Mouse (Mus musculus) limb, embryonic 13.5 days (tissue): Measurements from ENCODE around the gene Slc2a5. TPM values are rescaled to one million over a fixed set of nuclear protein-coding genes. Genes with fewer than 3 reads are reported as not detected.

Source experiments
- ATAC-seq: fragments of 200-750 bp; cut with Nextera tagmentation; 2 replicates; pipeline ENCODE4 v1.8.0; 2017; ENCODE audit warnings: low read depth, moderate number of reproducible peaks, moderate TSS enrichment; ENCODE audit not compliant: low FRiP score
- H3K27ac ChIP-seq: fragments of 300-500 bp; sonication (generic); 2 replicates; pipeline ENCODE4 v1.5.1; 2015; ENCODE audit warnings: inconsistent platforms, mild to moderate bottlenecking, moderate library complexity
- H3K27me3 ChIP-seq: fragments of 300-500 bp; sonication (generic); 2 replicates; pipeline ENCODE4 v1.6.1; 2015; ENCODE audit warnings: mild to moderate bottlenecking, inconsistent platforms
- H3K36me3 ChIP-seq: fragments of 300-500 bp; sonication (generic); 2 replicates; pipeline ENCODE4 v1.6.1; 2015; ENCODE audit warnings: inconsistent platforms, mild to moderate bottlenecking, moderate library complexity
- H3K4me1 ChIP-seq: fragments of 300-500 bp; sonication (generic); 2 replicates; pipeline ENCODE4 v1.6.1; 2015; ENCODE audit warnings: inconsistent platforms
- H3K4me2 ChIP-seq: fragments of 300-500 bp; sonication (generic); replicated peaks from 2 replicates; pipeline ENCODE4 v1.6.1; 2015; ENCODE audit warnings: inconsistent platforms, mild to moderate bottlenecking, moderate library complexity
- H3K4me3 ChIP-seq: fragments of 300-500 bp; sonication (generic); 2 replicates; pipeline ENCODE4 v1.5.1; 2015; ENCODE audit warnings: moderate library complexity, mild to moderate bottlenecking, inconsistent platforms
- H3K9ac ChIP-seq: fragments of 300-500 bp; sonication (generic); 2 replicates; pipeline ENCODE4 v1.6.1; 2015; ENCODE audit warnings: mild to moderate bottlenecking, inconsistent platforms
- H3K9me3 ChIP-seq: fragments of 300-500 bp; sonication (generic); 2 replicates; pipeline ENCODE4 v1.6.1; 2016; ENCODE audit warnings: inconsistent platforms
- WGBS: fragments of 180-500 bp; shearing (Covaris S2); methylation state at CpG from one replicate; pipeline ENCODE4 v1.1.7; 2015; 5-methylcytosine and 5-hydroxymethylcytosine counted together
- polyA plus RNA-seq: library from polyadenylated mRNA; unstranded; fragments of >200 nt; fragmentation: Nextera tagmentation; extraction: Ambion mirVana; gene quantifications from 2 replicates; pipeline ENCODE4 v1.2.1, GENCODE M21; 2015

The Slc2a5 gene
- polyA plus RNA-seq, 1 experiment from 2014 or later: 2.2 TPM

GRCm38 (mm10) chr4:150130661-150131060, 11.6 kb downstream of the Slc2a5 start:
- no peak overlapping the region for H3K27ac ChIP-seq
- no peaks in the 10 kb centered on the region for H3K9me3 ChIP-seq
- no peaks in the 10 kb centered on the region for H3K36me3 ChIP-seq
- no peak overlapping the region for H3K4me3 ChIP-seq
- no peak for ATAC-seq
- H3K27me3 ChIP-seq: no peaks in the 10 kb centered on the region
- no peak overlapping the region for H3K9ac ChIP-seq
- WGBS: 50% methylated on average over 2 of the region's 2 CpGs
- H3K4me1 ChIP-seq: peaks cover 13% of the 10 kb centered on the region
- H3K4me2 ChIP-seq: no peak overlapping the region

GRCm38 (mm10) chr4:150132692-150133271, 13.7 kb downstream of the Slc2a5 start:
- H3K9ac ChIP-seq: 0 out of 2 replicates have a peak overlapping the region, but pooled peaks have one; percentile 19
- no peaks in the 10 kb centered on the region for H3K36me3 ChIP-seq
- H3K4me3 ChIP-seq: peak overlapping the region; percentile 27
- ATAC-seq: no peak
- no peaks in the 10 kb centered on the region for H3K9me3 ChIP-seq
- H3K27me3 ChIP-seq: no peaks in the 10 kb centered on the region
- WGBS: 29% methylated on average over 24 of the region's 24 CpGs
- no peak overlapping the region for H3K27ac ChIP-seq
- H3K4me2 ChIP-seq: peak overlapping the region; percentile 55
- H3K4me1 ChIP-seq: peaks cover 13% of the 10 kb centered on the region

GRCm38 (mm10) chr4:150135254-150135653, 16.2 kb downstream of the Slc2a5 start:
- Histone ChIP-seq H3K36me3 (no peaks in the 10 kb centered on the region), H3K4me3 (no peak overlapping the region), H3K9me3 (no peaks in the 10 kb centered on the region), H3K9ac (no peak overlapping the region), H3K4me1 (peaks cover 16% of the 10 kb centered on the region), H3K27me3 (no peaks in the 10 kb centered on the region), H3K27ac (no peak overlapping the region), H3K4me2 (no peak overlapping the region)
- ATAC-seq: no peak
- 83% methylated on average over 7 of the region's 7 CpGs for WGBS

- Histone ChIP-seq H3K27ac (no peak overlapping the region), H3K4me1 (peaks cover 16% of the 10 kb centered on the region), H3K36me3 (no peaks in the 10 kb centered on the region), H3K9me3 (no peaks in the 10 kb centered on the region), H3K4me2 (0 out of 2 replicates have a peak overlapping the region, but pooled peaks have one; percentile 23), H3K9ac (no peak overlapping the region), H3K4me3 (no peak overlapping the region), H3K27me3 (no peaks in the 10 kb centered on the region)
- WGBS: 7% methylated on average over 10 of the region's 10 CpGs
- ATAC-seq: no peak
Measured at GRCm38 (mm10) chr4:150136693-150137092, 17.6 kb downstream of the Slc2a5 start.

- H3K9ac ChIP-seq: no peak overlapping the region
- peak overlapping the region; percentile 57; the same call in 1 of the 2 replicates for H3K4me2 ChIP-seq
- H3K4me3 ChIP-seq: no peak overlapping the region
- no peaks in the 10 kb centered on the region for H3K9me3 ChIP-seq
- no peak overlapping the region for H3K27ac ChIP-seq
- H3K4me1 ChIP-seq: peaks cover 16% of the 10 kb centered on the region
- 82% methylated on average over 7 of the region's 7 CpGs for WGBS
- no peaks in the 10 kb centered on the region for H3K36me3 ChIP-seq
- ATAC-seq: no peak
- no peaks in the 10 kb centered on the region for H3K27me3 ChIP-seq
Measured at GRCm38 (mm10) chr4:150137368-150138083, 18.4 kb downstream of the Slc2a5 start.

GRCm38 (mm10) chr4:150138084-150138543, 19.0 kb downstream of the Slc2a5 start:
- Histone ChIP-seq H3K4me2 (peak overlapping the region; percentile 57), H3K36me3 (no peaks in the 10 kb centered on the region), H3K9me3 (no peaks in the 10 kb centered on the region), H3K27ac (no peak overlapping the region), H3K9ac (peak overlapping the region; percentile 55; the same call in 1 of the 2 replicates), H3K4me1 (peaks cover 11% of the 10 kb centered on the region), H3K27me3 (no peaks in the 10 kb centered on the region), H3K4me3 (peak overlapping the region; percentile 28)
- ATAC-seq: peak; percentile 52; the same call in 1 of the 2 replicates
- 19% methylated on average over 9 of the region's 9 CpGs for WGBS

- Histone ChIP-seq H3K4me1 (peaks cover 10% of the 10 kb centered on the region), H3K27ac (no peak overlapping the region), H3K27me3 (no peaks in the 10 kb centered on the region), H3K9me3 (no peaks in the 10 kb centered on the region), H3K4me2 (no peak overlapping the region), H3K4me3 (no peak overlapping the region), H3K36me3 (no peaks in the 10 kb centered on the region), H3K9ac (no peak overlapping the region)
- 70% methylated on average over 13 of the region's 13 CpGs for WGBS
- no peak for ATAC-seq
Measured at GRCm38 (mm10) chr4:150139090-150139489, 20.0 kb downstream of the Slc2a5 start.

GRCm38 (mm10) chr4:150140346-150140745, 21.3 kb downstream of the Slc2a5 start:
- Histone ChIP-seq H3K9me3 (no peaks in the 10 kb centered on the region), H3K27ac (no peak overlapping the region), H3K36me3 (no peaks in the 10 kb centered on the region), H3K9ac (no peak overlapping the region), H3K4me3 (no peak overlapping the region), H3K4me1 (peaks cover 10% of the 10 kb centered on the region), H3K4me2 (no peak overlapping the region), H3K27me3 (no peaks in the 10 kb centered on the region)
- no peak for ATAC-seq
- WGBS: 77% methylated on average over 7 of the region's 7 CpGs

GRCm38 (mm10) chr4:150144242-150144641, 25.2 kb downstream of the Slc2a5 start:
- no peaks in the 10 kb centered on the region for H3K4me1 ChIP-seq
- H3K4me3 ChIP-seq: no peak overlapping the region
- H3K9ac ChIP-seq: no peak overlapping the region
- no peak overlapping the region for H3K27ac ChIP-seq
- WGBS: 20% methylated on average over 12 of the region's 12 CpGs
- no peaks in the 10 kb centered on the region for H3K27me3 ChIP-seq
- H3K4me2 ChIP-seq: no peak overlapping the region
- H3K36me3 ChIP-seq: no peaks in the 10 kb centered on the region
- no peak for ATAC-seq
- H3K9me3 ChIP-seq: no peaks in the 10 kb centered on the region

- ATAC-seq: no peak
- H3K4me3 ChIP-seq: no peak overlapping the region
- H3K36me3 ChIP-seq: no peaks in the 10 kb centered on the region
- H3K4me2 ChIP-seq: no peak overlapping the region
- H3K4me1 ChIP-seq: no peaks in the 10 kb centered on the region
- 63% methylated on average over 4 of the region's 4 CpGs for WGBS
- no peak overlapping the region for H3K27ac ChIP-seq
- H3K9me3 ChIP-seq: no peaks in the 10 kb centered on the region
- no peaks in the 10 kb centered on the region for H3K27me3 ChIP-seq
- H3K9ac ChIP-seq: no peak overlapping the region
Measured at GRCm38 (mm10) chr4:150146286-150146685, 27.2 kb downstream of the Slc2a5 start.

- no peak overlapping the region for H3K9ac ChIP-seq
- no peak overlapping the region for H3K27ac ChIP-seq
- no peaks in the 10 kb centered on the region for H3K36me3 ChIP-seq
- H3K9me3 ChIP-seq: no peaks in the 10 kb centered on the region
- H3K4me2 ChIP-seq: no peak overlapping the region
- no peaks in the 10 kb centered on the region for H3K4me1 ChIP-seq
- H3K4me3 ChIP-seq: no peak overlapping the region
- no peaks in the 10 kb centered on the region for H3K27me3 ChIP-seq
- ATAC-seq: no peak
- WGBS: 78% methylated on average over 7 of the region's 7 CpGs
Measured at GRCm38 (mm10) chr4:150151045-150151444, 32.0 kb downstream of the Slc2a5 start.

- Histone ChIP-seq H3K36me3 (no peaks in the 10 kb centered on the region), H3K27me3 (no peaks in the 10 kb centered on the region), H3K9me3 (no peaks in the 10 kb centered on the region), H3K4me3 (no peak overlapping the region), H3K9ac (no peak overlapping the region), H3K27ac (no peak overlapping the region), H3K4me2 (no peak overlapping the region), H3K4me1 (no peaks in the 10 kb centered on the region)
- 85% methylated on average over 8 of the region's 8 CpGs for WGBS
- ATAC-seq: no peak
Measured at GRCm38 (mm10) chr4:150152483-150152882, 33.4 kb downstream of the Slc2a5 start.
